Mouse (Mus musculus): Measurements from ENCODE around the gene Srbd1. TPM values are rescaled to one million over a fixed set of nuclear protein-coding genes. Genes with fewer than 3 reads are reported as not detected.

Srbd1 gene
- total RNA-seq, 2 experiments from 2014 or later: 16.5 to 17.0 TPM

DNA sequence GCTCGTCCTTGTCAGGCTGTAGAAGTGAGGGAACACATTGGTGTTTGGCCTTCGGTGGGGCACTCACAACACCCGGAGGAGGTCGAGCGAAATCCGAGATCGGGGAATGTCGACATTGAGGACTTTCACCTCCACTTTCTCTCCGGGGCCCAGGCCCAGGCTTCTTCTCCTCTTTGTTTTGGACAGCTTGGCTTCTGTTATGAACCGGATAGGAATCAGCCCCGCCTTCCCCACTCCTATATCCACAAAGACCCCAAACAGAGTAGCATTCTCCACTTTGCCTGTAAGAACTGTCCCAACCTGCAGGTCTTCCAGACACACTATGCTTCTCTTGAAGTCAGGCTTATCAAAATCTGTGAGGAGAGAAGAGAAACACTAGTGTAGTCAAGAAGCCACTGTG, 159.8 kb downstream of the Srbd1 start:
- DNase-seq (ENCODE audit: low spot score in 2 of 2): no peak

DNA sequence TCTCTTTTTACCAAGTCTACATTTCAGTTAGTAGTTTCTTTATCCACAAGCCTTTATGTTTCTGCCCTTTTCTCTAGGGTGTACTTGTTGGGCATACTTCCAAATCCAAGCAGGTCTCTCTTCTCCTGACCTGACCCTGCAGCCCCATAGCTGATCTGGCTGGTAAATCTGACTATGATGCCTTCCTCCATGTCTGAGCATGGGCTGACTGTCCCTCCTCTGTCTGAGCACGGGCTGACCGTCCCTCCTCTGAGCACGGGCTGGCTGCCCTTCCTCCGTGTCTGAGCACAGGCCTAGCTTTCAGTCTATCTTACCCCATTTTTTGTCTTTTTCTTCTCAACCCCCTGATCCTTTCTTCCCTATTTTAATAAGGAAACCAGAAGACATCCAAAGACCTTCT, 162.7 kb downstream of the Srbd1 start:
- no peak for DNase-seq (ENCODE audit: low spot score in 2 of 2)
- TF ChIP-seq CTCF (conservative IDR thresholded peaks at IDR 0.05): no peak
- Histone ChIP-seq H3K27ac (no peak overlapping the region), H3K4me3 (no peak overlapping the region)

More for the DNA sequence above, 159.8 kb downstream of the Srbd1 start:
- no peak for TF ChIP-seq CTCF (conservative IDR thresholded peaks at IDR 0.05)
- Histone ChIP-seq H3K4me3 (no peak overlapping the region), H3K27ac (no peak overlapping the region)

DNA sequence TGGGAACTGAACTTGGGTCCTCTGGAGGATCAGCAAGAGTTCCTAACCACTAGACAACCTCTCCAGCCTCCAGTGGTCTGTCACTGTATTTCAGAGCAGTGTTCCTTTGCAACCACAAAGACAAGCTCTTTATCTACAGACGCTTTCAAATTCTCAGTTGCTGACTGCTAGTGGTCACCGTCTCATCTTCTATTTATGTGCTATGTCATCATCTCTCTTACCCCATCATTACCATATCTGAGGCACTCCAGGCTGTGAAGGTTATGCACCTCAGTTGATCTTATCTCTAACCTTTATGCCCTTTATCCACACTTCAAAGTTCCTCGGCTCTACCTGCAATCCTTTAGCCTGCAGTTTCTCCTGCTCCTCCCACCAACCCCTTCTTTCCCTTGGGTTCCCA, 163.1 kb downstream of the Srbd1 start:
- no peak for TF ChIP-seq CTCF (conservative IDR thresholded peaks at IDR 0.05)
- DNase-seq (ENCODE audit: low spot score in 2 of 2): no peak

DNA sequence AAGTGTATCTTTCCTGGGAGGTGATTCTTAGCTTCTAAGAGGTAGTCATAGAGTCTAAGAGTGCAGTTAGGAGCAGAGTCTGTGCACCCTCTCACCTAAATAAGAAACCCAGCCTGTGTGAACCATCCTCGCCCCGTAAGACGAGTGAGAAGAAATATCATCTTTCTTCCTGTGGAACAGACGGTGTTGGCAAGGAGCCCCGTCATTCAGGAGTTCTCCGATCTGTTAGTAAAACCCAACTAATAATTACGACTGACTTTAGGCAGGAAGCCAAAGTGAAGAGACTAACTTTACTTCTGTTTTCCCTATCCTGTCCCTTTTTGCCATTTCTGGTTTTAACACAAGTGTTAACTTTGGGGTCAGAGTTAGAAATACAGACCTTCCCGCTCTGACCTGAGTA, 166.1 kb downstream of the Srbd1 start:
- peak in 1 of 2 experiments; percentile 13 for DNase-seq (ENCODE audit: low spot score in 2 of 2)

More for the DNA sequence above, 163.1 kb downstream of the Srbd1 start:
- no peak overlapping the region for H3K4me3 ChIP-seq
- no peak overlapping the region for H3K27ac ChIP-seq

DNA sequence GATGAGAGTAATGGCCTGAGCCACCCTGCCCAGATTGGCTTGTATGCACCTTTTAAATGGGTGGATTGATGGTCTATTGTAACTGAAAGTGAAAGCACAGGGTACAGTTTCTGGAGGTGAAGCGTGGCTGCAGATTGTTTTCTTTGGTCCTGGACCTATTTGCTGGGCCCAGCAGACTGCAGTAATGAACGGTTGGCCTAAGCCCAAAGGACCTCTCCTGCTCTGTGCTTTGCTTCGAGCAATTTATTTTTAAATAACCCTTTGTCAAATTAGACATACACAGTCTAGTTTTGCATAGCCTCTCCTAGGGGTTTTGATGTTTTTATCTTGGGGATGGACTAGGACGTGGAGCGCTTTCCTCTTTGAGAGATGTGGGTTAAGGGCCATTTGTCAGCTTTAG, 169.9 kb downstream of the Srbd1 start:
- no peak overlapping the region for H3K4me3 ChIP-seq
- DNase-seq (ENCODE audit: low spot score in 2 of 2): no peak

More for the DNA sequence above, 166.1 kb downstream of the Srbd1 start:
- no peak overlapping the region for H3K27ac ChIP-seq
- TF ChIP-seq CTCF (conservative IDR thresholded peaks at IDR 0.05): no peak
- no peak overlapping the region for H3K4me3 ChIP-seq

DNA sequence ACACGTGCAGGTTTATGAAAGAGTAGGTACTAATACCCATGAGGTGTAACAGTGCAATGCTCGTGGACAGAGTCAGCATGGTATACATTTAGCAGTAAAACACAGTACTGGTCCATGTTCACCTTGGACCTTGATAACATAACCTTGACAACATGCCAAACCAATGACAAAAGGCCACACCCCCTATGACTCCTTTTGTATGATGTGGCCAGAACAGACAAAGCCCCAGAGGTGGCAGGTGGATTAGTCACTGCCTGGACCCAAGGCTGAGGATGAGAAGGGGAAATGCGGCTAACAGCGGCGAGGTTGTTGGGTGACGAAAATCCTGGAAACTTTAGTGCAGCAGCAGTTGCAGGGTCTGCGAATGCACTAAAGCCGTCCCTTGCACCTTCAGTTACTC, 170.4 kb downstream of the Srbd1 start:
- TF ChIP-seq CTCF (conservative IDR thresholded peaks at IDR 0.05): no peak
- Histone ChIP-seq H3K4me3 (no peak overlapping the region), H3K27ac (no peak overlapping the region)
- no peak for DNase-seq (ENCODE audit: low spot score in 2 of 2)

More for the DNA sequence above, 169.9 kb downstream of the Srbd1 start:
- H3K27ac ChIP-seq: no peak overlapping the region
- no peak for TF ChIP-seq CTCF (conservative IDR thresholded peaks at IDR 0.05)

DNA sequence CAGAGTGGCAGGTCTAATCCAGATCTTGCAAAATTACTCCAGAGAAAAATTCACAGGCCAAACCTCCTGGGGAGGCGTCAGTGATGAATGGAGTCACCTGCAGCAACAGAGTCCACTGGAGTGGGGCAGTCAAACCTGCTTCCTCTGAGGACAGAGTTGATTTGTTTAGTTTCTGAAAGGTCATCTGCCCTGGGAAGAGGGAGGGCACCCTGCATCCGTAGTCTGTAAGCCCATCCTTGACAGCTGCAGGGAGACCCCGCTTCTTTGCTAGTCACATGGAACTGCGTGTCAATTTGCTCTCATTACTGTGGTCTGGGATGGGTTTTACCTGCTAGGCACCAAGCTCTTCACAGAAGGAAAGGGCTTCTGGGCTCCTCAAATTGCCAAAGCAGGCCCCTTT, 173.9 kb downstream of the Srbd1 start:
- DNase-seq (ENCODE audit: low spot score in 2 of 2): no peak
- Histone ChIP-seq H3K27ac (no peak overlapping the region), H3K4me3 (no peak overlapping the region)
- TF ChIP-seq CTCF (conservative IDR thresholded peaks at IDR 0.05): no peak

DNA sequence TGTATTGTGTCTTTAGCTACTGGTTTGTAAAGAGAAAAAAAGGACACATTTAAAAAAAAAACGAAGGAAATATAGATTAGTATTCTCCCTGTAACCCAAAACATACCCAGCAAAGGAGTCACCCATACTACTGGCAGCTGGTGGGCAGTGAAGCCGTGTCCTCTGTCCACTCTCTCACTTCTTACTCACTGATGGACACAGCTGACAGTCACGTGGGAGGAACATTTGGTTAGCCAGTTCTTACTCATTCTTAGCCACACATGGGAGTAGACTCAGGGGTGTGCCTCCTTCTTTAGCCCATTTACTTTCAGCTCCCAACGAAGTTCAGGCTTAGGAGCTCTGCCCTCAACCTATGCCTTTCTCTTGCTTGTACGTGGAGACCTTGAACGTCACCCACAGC, 183.3 kb downstream of the Srbd1 start:
- TF ChIP-seq CTCF (conservative IDR thresholded peaks at IDR 0.05): no peak
- no peak for DNase-seq (ENCODE audit: low spot score in 2 of 2)
- no peak overlapping the region for H3K4me3 ChIP-seq
- H3K27ac ChIP-seq: no peak overlapping the region

DNA sequence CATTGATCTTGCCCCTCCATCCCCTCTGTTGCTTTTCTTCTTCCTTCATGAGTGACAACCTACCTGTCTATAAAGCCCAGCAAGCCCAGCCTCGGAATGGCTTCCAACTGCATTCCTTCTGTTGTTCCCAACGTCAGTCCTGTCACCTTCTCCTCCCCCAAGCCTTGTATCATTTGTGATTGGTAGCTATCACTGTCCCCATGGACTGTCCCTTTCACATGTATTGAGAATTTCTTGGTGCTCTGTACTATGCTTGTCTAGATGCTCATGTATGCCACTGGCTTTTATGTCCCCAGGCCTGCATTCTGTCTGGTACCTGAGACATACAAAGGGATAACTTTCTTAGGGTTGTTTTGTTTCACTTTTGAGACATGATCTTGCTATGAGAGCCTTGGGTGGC, 193.2 kb downstream of the Srbd1 start:
- DNase-seq (ENCODE audit: low spot score in 2 of 2): no peak
- H3K4me3 ChIP-seq: no peak overlapping the region
- no peak overlapping the region for H3K27ac ChIP-seq
- no peak for TF ChIP-seq CTCF (conservative IDR thresholded peaks at IDR 0.05)

DNA sequence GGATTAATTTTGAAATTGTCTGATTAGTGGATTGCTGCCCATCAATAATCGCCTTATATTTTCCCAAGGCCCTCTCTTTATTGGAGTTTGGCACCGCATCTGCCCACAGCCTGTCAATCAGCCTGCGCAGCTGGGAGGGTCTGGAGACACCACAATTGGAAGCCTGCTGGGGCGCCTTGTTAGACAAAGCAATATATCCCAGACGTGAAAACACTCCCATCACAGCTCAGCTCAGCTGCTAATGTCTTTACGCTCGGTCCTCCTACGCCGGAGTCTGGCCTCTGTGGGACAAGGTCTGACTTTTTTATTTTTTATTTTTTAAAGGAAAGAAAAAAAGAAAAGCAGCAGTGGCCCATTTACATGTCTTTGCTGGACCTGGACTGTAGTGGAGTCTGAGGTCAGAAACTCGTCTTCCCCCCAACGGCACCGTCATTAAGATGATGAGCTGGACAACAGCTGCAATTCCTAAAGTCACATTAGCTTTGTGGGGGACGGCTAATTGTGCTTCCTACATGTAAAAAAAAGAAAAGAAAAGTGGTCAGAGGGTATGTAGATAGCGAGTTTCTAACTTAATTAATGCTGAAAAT, 195.0 kb downstream of the Srbd1 start:
- Histone ChIP-seq H3K27ac (no peak overlapping the region), H3K4me3 (no peak overlapping the region)
- no peak for DNase-seq (ENCODE audit: low spot score in 2 of 2)
- TF ChIP-seq CTCF (conservative IDR thresholded peaks at IDR 0.05): no peak

DNA sequence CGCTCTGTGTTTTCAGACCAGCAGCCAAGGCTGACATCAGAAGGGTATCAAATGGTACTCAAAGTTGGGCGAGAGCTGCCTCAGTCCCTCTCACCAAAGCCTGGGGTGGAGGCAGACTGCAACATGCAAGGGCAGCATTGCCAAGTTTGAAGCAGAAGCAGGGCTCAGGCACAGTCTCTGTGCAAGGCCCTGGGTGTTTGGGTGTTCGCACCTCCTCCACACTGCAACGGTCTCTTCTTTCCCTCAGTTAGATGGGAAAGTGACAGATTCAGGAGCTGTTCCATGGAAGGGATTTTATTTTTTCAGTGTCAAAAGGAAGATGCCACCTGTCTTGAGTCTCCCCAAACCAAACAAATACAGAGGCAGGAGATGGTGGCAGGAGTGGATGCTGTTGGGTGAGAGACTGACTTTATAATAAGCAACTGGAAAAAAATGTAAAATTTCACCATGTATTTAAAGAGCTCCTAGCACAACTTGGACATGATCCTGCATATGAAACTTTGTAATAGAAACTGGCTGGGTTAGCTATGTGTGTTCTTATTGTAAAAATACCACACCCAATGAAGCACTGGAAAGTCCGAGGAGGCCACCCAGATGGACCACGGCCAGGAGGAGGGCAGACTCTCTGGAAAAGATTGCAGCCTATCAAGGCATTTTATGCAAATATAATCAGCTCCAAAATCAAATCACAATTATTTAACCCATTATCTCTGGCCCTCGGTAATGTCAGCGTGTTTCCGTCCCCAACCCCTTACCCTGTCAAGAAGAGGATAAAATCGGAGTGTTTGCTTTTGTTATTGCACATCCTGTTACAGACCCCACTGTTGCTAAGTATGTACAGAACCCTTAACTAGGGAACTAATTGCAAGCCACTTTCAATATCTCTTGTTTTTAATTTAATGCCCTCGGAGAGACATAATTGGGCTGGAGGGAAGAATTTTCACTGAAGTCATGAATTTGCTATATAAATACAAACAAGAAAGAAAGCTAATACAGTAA, 195.8 kb downstream of the Srbd1 start:
- Histone ChIP-seq H3K4me3 (no peak overlapping the region), H3K27ac (no peak overlapping the region)
- DNase-seq (ENCODE audit: low spot score in 2 of 2): no peak
- no peak for TF ChIP-seq CTCF (conservative IDR thresholded peaks at IDR 0.05)

DNA sequence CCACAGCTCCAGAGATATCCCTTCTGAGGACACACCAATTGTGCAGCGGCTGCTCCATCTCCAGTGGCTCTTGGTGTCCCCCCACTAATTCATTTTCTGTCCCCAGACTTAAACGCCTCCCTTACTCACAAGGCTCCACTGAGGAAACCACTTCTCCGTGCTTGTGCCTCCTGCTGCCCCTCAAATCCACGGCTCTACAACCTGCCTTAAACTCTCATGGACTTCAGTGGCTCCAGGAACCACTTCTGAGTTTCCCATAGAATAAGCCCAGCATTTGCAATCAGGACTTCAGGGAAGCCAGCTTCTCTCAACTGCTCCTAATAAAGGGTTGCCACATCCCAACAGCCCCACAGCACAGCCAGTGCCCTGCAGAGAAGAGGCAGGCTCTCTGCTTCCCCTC, 200.2 kb downstream of the Srbd1 start:
- no peak for DNase-seq (ENCODE audit: low spot score in 2 of 2)

DNA sequence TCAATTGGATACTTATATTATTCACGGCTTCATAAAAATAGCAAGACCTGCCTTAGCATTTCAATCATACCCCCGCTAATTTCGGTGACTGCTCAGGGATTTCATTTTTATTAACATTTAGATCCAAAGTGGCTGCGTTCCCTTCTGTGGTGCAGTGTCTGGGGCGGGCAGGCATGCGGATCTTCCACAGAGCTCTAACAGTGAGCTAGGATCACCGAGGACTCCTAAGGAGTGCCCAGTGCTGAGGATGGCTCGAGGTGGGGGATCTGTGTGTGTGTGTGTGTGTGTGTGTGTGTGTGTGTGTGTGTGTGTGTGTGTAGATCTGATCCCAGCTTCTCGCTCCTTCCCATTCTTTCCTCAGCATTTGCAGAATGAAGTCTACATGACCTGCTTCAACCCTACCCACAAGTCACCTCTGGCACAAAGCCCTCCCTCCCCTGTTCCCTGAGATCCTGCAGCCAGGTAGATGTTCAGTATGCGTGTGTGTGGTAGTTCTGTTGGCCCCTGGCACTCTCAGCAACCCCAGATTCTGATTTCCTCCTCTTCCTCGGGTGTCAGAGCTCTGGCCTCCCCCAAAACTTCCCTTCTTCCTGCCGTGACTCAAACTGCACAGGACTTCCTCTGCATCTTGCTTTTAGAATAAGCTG, 200.9 kb downstream of the Srbd1 start:
- Histone ChIP-seq H3K4me3 (no peak overlapping the region), H3K27ac (no peak overlapping the region)
- TF ChIP-seq CTCF (conservative IDR thresholded peaks at IDR 0.05): no peak
- no peak for DNase-seq (ENCODE audit: low spot score in 2 of 2)

More for the DNA sequence above, 200.2 kb downstream of the Srbd1 start:
- H3K4me3 ChIP-seq: no peak overlapping the region
- no peak for TF ChIP-seq CTCF (conservative IDR thresholded peaks at IDR 0.05)
- no peak overlapping the region for H3K27ac ChIP-seq

Measured in layer of hippocampus, adult 2 months (tissue).